Mouse (Mus musculus): ENCODE measurements around the gene Atxn1. TPM values are rescaled to one million over a fixed set of nuclear protein-coding genes. Genes with fewer than 3 reads are reported as not detected.
A peak's percentile ranks its signal among the peaks of the same experiment; 100 is the strongest.

Atxn1 gene
- total and polyA plus RNA-seq, 3 experiments, result 8.0 to 13.1 (median 9.7) TPM

DNA sequence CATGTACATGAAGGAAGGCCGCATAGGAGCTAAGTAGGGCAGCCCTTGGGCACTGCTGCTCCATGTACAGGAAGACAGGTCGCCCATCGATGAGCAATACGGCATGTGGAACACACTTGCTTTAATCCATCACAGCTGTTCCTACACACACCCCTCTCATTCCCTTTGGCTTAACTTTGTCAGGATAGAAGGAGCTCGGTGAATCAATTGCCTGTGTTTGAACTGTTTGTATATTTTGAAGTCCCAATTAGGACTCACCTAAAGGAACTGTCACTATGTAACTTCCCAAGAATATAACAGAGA, 84.3 kb downstream of the Atxn1 start:
- Histone ChIP-seq H3K4me1 (ENCODE audit: control insufficient read depth in 1 of 2, insufficient read depth in 2 of 2) (peaks cover 31 to 74% of the 10 kb centered on the region in 2 experiments), H3K27ac (ENCODE audit: insufficient read depth, low read depth) (no peak overlapping the region), H3K4me2 (ENCODE audit: insufficient read depth, low read depth, poor library complexity, severe bottlenecking) (no peak overlapping the region), H3K9ac (ENCODE audit: insufficient read depth, low read depth) (0 out of 2 replicates have a peak overlapping the region, but pooled peaks have one; percentile 57), H3K9me3 (replicated peaks; ENCODE audit: low read length) (no peaks in the 10 kb centered on the region), H3K4me3 (replicated peaks in 1 of 3; ENCODE audit: low read depth in 2 of 3, low read length in 2 of 3, poor library complexity in 1 of 3) (no peak overlapping the region), H3K27me3 (replicated peaks) (no peaks in the 10 kb centered on the region), H3K79me2 (replicated peaks; ENCODE audit: control insufficient read depth, extremely low read depth, insufficient read depth, poor library complexity, severe bottlenecking) (peaks cover 54% of the 10 kb centered on the region), H3K36me3 (replicated peaks in 1 of 2; ENCODE audit: control insufficient read depth in 1 of 2, insufficient read depth in 1 of 2, low read length in 1 of 2) (peaks cover 6 to 30% of the 10 kb centered on the region in 2 experiments)
- in situ Hi-C loops (cut with MboI; ENCODE audit: low pct_ligation_motif_present, low pct_unique_long_range_greater_than_20kb, low sequenced_read_pairs), result no loop called here
- TF ChIP-seq RAD21 (IDR thresholded peaks at IDR 0.05; ENCODE audit: low read depth, low read length) (no peak), ETS1 (conservative IDR thresholded peaks at IDR 0.05; ENCODE audit: low read depth, low read length) (no peak)
- DNase-seq (ENCODE audit: extremely low read depth), result no peak
- dilution Hi-C loops (cut with MboI; ENCODE audit: extremely low pct_ligation_motif_present, extremely low pct_unique_long_range_greater_than_20kb, low sequenced_read_pairs), result no loop called here

DNA sequence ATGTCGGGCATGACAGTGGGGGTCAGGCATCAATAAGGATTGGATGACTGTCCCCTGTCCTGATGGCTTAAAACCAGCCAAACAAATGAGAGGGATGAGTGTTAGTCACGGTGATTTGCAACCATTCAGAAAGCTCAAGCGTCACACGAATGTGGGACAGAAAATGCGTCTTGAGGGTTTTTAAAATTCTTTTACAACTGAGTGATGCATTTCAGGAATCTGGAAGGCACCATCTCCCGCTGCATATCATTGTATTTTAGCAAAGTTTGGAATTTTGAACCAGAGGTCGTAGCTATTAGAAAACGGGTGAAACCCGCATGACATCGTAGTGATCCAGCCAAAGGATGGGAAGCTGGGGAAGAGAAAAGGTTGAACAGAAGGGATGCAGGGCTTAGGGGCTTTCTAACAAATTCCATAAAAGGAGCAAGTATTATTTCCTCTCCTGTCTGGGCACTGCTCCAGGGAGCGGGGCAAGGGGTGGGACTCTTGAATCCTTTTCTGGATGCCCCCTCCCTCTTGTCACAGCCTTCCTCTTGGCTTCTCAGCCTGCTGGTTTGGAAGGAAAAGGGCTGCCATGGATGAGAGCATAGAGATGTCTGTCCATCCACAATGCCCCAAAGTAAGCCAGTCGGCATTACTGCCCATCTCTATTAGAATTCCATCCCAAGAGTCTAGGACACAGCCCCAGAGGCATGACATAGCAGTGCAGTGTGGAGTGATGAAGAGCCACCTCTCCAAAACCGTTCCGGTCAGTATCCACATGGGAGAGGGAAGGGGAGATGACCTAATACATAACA, 84.9 kb downstream of the Atxn1 start:
- H3K4me1 ChIP-seq (ENCODE audit: control insufficient read depth in 1 of 2, insufficient read depth in 2 of 2), result peaks cover 31 to 75% of the 10 kb centered on the region in 2 experiments
- peaks cover 10 to 36% of the 10 kb centered on the region in 2 experiments for H3K36me3 ChIP-seq (replicated peaks in 1 of 2; ENCODE audit: control insufficient read depth in 1 of 2, insufficient read depth in 1 of 2, low read length in 1 of 2)
- H3K79me2 ChIP-seq (replicated peaks; ENCODE audit: control insufficient read depth, extremely low read depth, insufficient read depth, poor library complexity, severe bottlenecking), result peaks cover 60% of the 10 kb centered on the region
- no peak for TF ChIP-seq ETS1 (conservative IDR thresholded peaks at IDR 0.05; ENCODE audit: low read depth, low read length)
- TF ChIP-seq ZC3H11A (IDR thresholded peaks at IDR 0.05; ENCODE audit: low read depth, low read length), result no peak
- TF ChIP-seq MAFK (IDR thresholded peaks at IDR 0.05; ENCODE audit: insufficient replicate concordance, low read length), result no peak
- no peak for TF ChIP-seq POLR2AphosphoS2 (IDR thresholded peaks at IDR 0.05; ENCODE audit: low read depth, low read length)
- no peak for TF ChIP-seq CHD2 (IDR thresholded peaks at IDR 0.05; ENCODE audit: low read length)
- TF ChIP-seq TCF12 (IDR thresholded peaks at IDR 0.05; ENCODE audit: low read depth, low read length), result no peak
- TF ChIP-seq MAX (IDR thresholded peaks at IDR 0.05; ENCODE audit: low read length), result no peak
- TF ChIP-seq ZKSCAN1 (IDR thresholded peaks at IDR 0.05; ENCODE audit: borderline replicate concordance, low read depth, low read length), result no peak
- TF ChIP-seq ELF1 (IDR thresholded peaks at IDR 0.05; ENCODE audit: low read depth, low read length), result no peak
- TF ChIP-seq IRF4 (IDR thresholded peaks at IDR 0.05; ENCODE audit: low read depth, low read length), result no peak
- no peak for TF ChIP-seq MXI1 (IDR thresholded peaks at IDR 0.05; ENCODE audit: low read depth, low read length)
- TF ChIP-seq CTCF (conservative IDR thresholded peaks at IDR 0.05 in 1 of 2, IDR thresholded peaks at IDR 0.05 in 1 of 2; ENCODE audit: low read depth in 2 of 2, low read length in 2 of 2), result no peak
- TF ChIP-seq MAZ (IDR thresholded peaks at IDR 0.05; ENCODE audit: low read depth, low read length), result no peak
- no peak for TF ChIP-seq SIN3A (IDR thresholded peaks at IDR 0.05; ENCODE audit: low read length)
- no peak for TF ChIP-seq KAT2A (IDR thresholded peaks at IDR 0.05; ENCODE audit: insufficient replicate concordance, low read length)
- no peaks in the 10 kb centered on the region for H3K9me3 ChIP-seq (replicated peaks; ENCODE audit: low read length)
- H3K27me3 ChIP-seq (replicated peaks), result no peaks in the 10 kb centered on the region
- in situ Hi-C loops (cut with MboI; ENCODE audit: low pct_ligation_motif_present, low pct_unique_long_range_greater_than_20kb, low sequenced_read_pairs), result no loop called here
- no peak overlapping the region for H3K4me2 ChIP-seq (ENCODE audit: insufficient read depth, low read depth, poor library complexity, severe bottlenecking)
- no peak for DNase-seq (ENCODE audit: extremely low read depth)
- dilution Hi-C loops (cut with MboI; ENCODE audit: extremely low pct_ligation_motif_present, extremely low pct_unique_long_range_greater_than_20kb, low sequenced_read_pairs), result no loop called here
- no peak overlapping the region for H3K4me3 ChIP-seq (replicated peaks in 1 of 3; ENCODE audit: low read depth in 2 of 3, low read length in 2 of 3, poor library complexity in 1 of 3)
- no peak overlapping the region for H3K9ac ChIP-seq (ENCODE audit: insufficient read depth, low read depth)
- H3K27ac ChIP-seq (ENCODE audit: insufficient read depth, low read depth), result no peak overlapping the region
